Comparison of ENCODE assay signal across 8 mouse cellular contexts in genomic region chr11:72002138-72002853, GRCm38 (mm10). TPM values are rescaled to one million over a fixed set of nuclear protein-coding genes. Genes with fewer than 3 reads are reported as not detected.
A peak's percentile ranks its signal among the peaks of the same experiment; 100 is the strongest.
DNase-seq lines count a peak whose midpoint lies in the region; ATAC-seq and TF ChIP-seq lines count a peak whose summit lies in the region.
"Had no signal": no experiment of that assay in that cellular context is flagged by ENCODE, and none has a peak within 500 bp of the region (broad histone marks: within the 10 kb centered on the region; RNA-seq: fewer than 3 reads in every experiment).

No protein-coding gene starts in this region.

- peak; percentile 14 for TF ChIP-seq RAD21 in MEL (IDR thresholded peaks at IDR 0.05; ENCODE audit: low read depth, low read length)

- no peak overlapping the region for H3K9ac ChIP-seq in MEL (ENCODE audit: control insufficient read depth, low read depth, low read length, poor library complexity, severe bottlenecking)
- no peak overlapping the region for H3K9ac ChIP-seq in lung, embryonic 14.5 days

- WGBS in lung, embryonic 14.5 days: 43% methylated on average over 13 of the region's 13 CpGs
- WGBS in forebrain, embryonic 10.5 days: 51% methylated on average over 13 of the region's 13 CpGs

- no peak for TF ChIP-seq POLR2A in MEL (IDR thresholded peaks at IDR 0.05; ENCODE audit: control insufficient read depth in 1 of 2, insufficient read depth in 1 of 2, low read depth in 1 of 2, low read length in 2 of 2, poor library complexity in 1 of 2)
- no peak for TF ChIP-seq POLR2A in brain, embryonic 14.5 days (IDR thresholded peaks at IDR 0.05; ENCODE audit: borderline replicate concordance, extremely low read depth, insufficient read depth, insufficient read length, poor library complexity, severe bottlenecking)

- no peak for TF ChIP-seq EP300 in MEL (IDR thresholded peaks at IDR 0.05; ENCODE audit: low read depth in 1 of 2, low read length in 2 of 2)

- no peak for ATAC-seq in lung, embryonic 14.5 days (ENCODE audit: insufficient read depth)

- no peaks in the 10 kb centered on the region for H3K79me2 ChIP-seq in MEL (ENCODE audit: control insufficient read depth, insufficient read depth, low read length, poor library complexity)

- H3K4me2 ChIP-seq in lung, embryonic 14.5 days: no peak overlapping the region

- H3K27ac ChIP-seq in MEL (ENCODE audit: control insufficient read depth, low read depth, low read length): no peak overlapping the region
- no peak overlapping the region for H3K27ac ChIP-seq in lung, embryonic 14.5 days (ENCODE audit: low read depth)
- no peak overlapping the region for H3K27ac ChIP-seq in forebrain, embryonic 10.5 days

- TF ChIP-seq CTCF in MEL (IDR thresholded peaks at IDR 0.05 in 2 of 3, conservative IDR thresholded peaks at IDR 0.05 in 1 of 3; ENCODE audit: control insufficient read depth in 1 of 3, insufficient read depth in 1 of 3, low read depth in 2 of 3, low read length in 3 of 3, poor library complexity in 1 of 3, severe bottlenecking in 1 of 3): peak; percentile 75 to 81 (median 75)
- TF ChIP-seq CTCF in brain, embryonic 14.5 days (IDR thresholded peaks at IDR 0.05; ENCODE audit: borderline replicate concordance, extremely low read depth, insufficient read depth, insufficient read length): peak; percentile 67
- TF ChIP-seq CTCF in lung, embryonic 14.5 days (IDR thresholded peaks at IDR 0.05; ENCODE audit: low read depth): peak; percentile 59

- H3K36me3 ChIP-seq in MEL (ENCODE audit: control insufficient read depth in 1 of 2, insufficient read depth in 2 of 2, low read length in 2 of 2): no peaks in the 10 kb centered on the region
- H3K36me3 ChIP-seq in lung, embryonic 14.5 days (ENCODE audit: insufficient read depth): no peaks in the 10 kb centered on the region
- H3K36me3 ChIP-seq in forebrain, embryonic 10.5 days (replicated peaks): no peaks in the 10 kb centered on the region

- DNase-seq in kidney, postnatal 10 days: peak; percentile 34
- no peak for DNase-seq in kidney, adult 11 months
- DNase-seq in MEL (ENCODE audit: low read depth, low spot score): peak; percentile 39
- DNase-seq in brain, embryonic 14.5 days (ENCODE audit: low read depth): no peak
- DNase-seq in lung, embryonic 14.5 days: peak; percentile 40
- DNase-seq in frontal cortex, postnatal 14 days (ENCODE audit: low spot score in 2 of 2): no peak
- DNase-seq in forebrain, embryonic 10.5 days (ENCODE audit: extremely low spot score, low spot score): no peak

- no peaks in the 10 kb centered on the region for H3K4me1 ChIP-seq in MEL (ENCODE audit: control insufficient read depth in 1 of 2, insufficient read depth in 2 of 2, low read length in 2 of 2)
- H3K4me1 ChIP-seq in lung, embryonic 14.5 days (ENCODE audit: insufficient read depth): no peaks in the 10 kb centered on the region
- H3K4me1 ChIP-seq in forebrain, embryonic 10.5 days: no peaks in the 10 kb centered on the region; the same call in 1 of the 2 replicates

- no peaks in the 10 kb centered on the region for H3K9me3 ChIP-seq in MEL (replicated peaks; ENCODE audit: insufficient read depth, low read length)
- H3K9me3 ChIP-seq in lung, embryonic 14.5 days (ENCODE audit: low read depth, low read length): no peaks in the 10 kb centered on the region
- no peaks in the 10 kb centered on the region for H3K9me3 ChIP-seq in forebrain, embryonic 10.5 days

- no peaks in the 10 kb centered on the region; a peak in 2 of 4 replicates for H3K27me3 ChIP-seq in MEL (ENCODE audit: control insufficient read depth in 1 of 2, insufficient read depth in 2 of 2, low read length in 2 of 2)
- no peaks in the 10 kb centered on the region for H3K27me3 ChIP-seq in lung, embryonic 14.5 days (ENCODE audit: insufficient read depth, low read length)
- peaks cover 5% of the 10 kb centered on the region; the same call in 1 of the 2 replicates for H3K27me3 ChIP-seq in forebrain, embryonic 10.5 days (ENCODE audit: poor library complexity, severe bottlenecking)

- H3K4me3 ChIP-seq in MEL (ENCODE audit: control insufficient read depth in 1 of 2, insufficient read depth in 1 of 2, low read depth in 2 of 2, low read length in 2 of 2): no peak overlapping the region
- H3K4me3 ChIP-seq in lung, embryonic 14.5 days (ENCODE audit: low read depth, low read length): no peak overlapping the region
- no peak overlapping the region for H3K4me3 ChIP-seq in forebrain, embryonic 10.5 days

TF ChIP-seq in MEL, 35 proteins besides CTCF, POLR2A, EP300 and RAD21:
- TF ChIP-seq ELF1 (IDR thresholded peaks at IDR 0.05; ENCODE audit: low read depth, low read length): no peak
- TF ChIP-seq ETS1 (IDR thresholded peaks at IDR 0.05; ENCODE audit: low read depth, low read length): no peak
- no peak for TF ChIP-seq ZKSCAN1 (IDR thresholded peaks at IDR 0.05; ENCODE audit: low read depth, low read length)
- no peak for TF ChIP-seq SIN3A (IDR thresholded peaks at IDR 0.05; ENCODE audit: low read length)
- peak; percentile 57 for TF ChIP-seq SMC3 (IDR thresholded peaks at IDR 0.05; ENCODE audit: low read depth, low read length)
- TF ChIP-seq BHLHE40 (IDR thresholded peaks at IDR 0.05; ENCODE audit: borderline replicate concordance, low read depth, low read length): no peak
- TF ChIP-seq USF2 (IDR thresholded peaks at IDR 0.05; ENCODE audit: borderline replicate concordance in 1 of 2, insufficient read depth in 1 of 2, low read depth in 1 of 2, low read length in 2 of 2): no peak
TF ChIP-seq in MEL: peak in this region for 1.

RNA-seq across cellular contexts. Expression of gene Aipl1, which starts 35.0 kb away (rescaled TPM):
- total RNA-seq in MEL (2012; rRNA removed): 0.39 and 0.42 TPM in 2 replicates
- polyA plus RNA-seq in MEL (2012; ENCODE audit: insufficient read depth in 1 of 2, insufficient read length in 2 of 2, low read depth in 1 of 2, low replicate concordance in 2 of 2, missing spikeins in 1 of 2): under 1 TPM in 1 of 2 experiments, not detected in 1; 0.58 TPM
- polyA plus RNA-seq in brain, embryonic 14.5 days (2012; rRNA removed): 0.30 and 0.38 TPM in 2 replicates
- 0.20 and 0.38 TPM in 2 replicates for polyA plus RNA-seq in lung, embryonic 14.5 days (2014; fragmentation: Nextera tagmentation; extraction: Ambion mirVana)
- 0.64 and 0.66 TPM in 2 replicates for polyA plus RNA-seq in forebrain, embryonic 10.5 days (2016; fragmentation: Nextera tagmentation; extraction: Ambion mirVana)
- polyA plus RNA-seq: large intestine, adult 2 months had no signal

RNA-seq across cellular contexts. Expression of gene Pimreg, which starts 39.5 kb away (rescaled TPM):
- total RNA-seq in MEL (2012; rRNA removed): 24.3 and 25.8 TPM in 2 replicates
- polyA plus RNA-seq in MEL (2012; ENCODE audit: insufficient read depth in 1 of 2, insufficient read length in 2 of 2, low read depth in 1 of 2, low replicate concordance in 2 of 2, missing spikeins in 1 of 2): 10 to 100 TPM in 1 of 2 experiments, not detected in 1; 45.3 TPM
- polyA plus RNA-seq in brain, embryonic 14.5 days (2012; rRNA removed): 29.9 and 53.4 TPM in 2 replicates
- polyA plus RNA-seq in lung, embryonic 14.5 days (2014; fragmentation: Nextera tagmentation; extraction: Ambion mirVana): 158 and 165 TPM in 2 replicates
- 265 and 279 TPM in 2 replicates for polyA plus RNA-seq in forebrain, embryonic 10.5 days (2016; fragmentation: Nextera tagmentation; extraction: Ambion mirVana)

Comparison
In these comparisons a context has a peak if more than half of its experiments do, and no peak if none do; other contexts are left out.
1. DNase-seq: peak in kidney, postnatal 10 days (single experiment), MEL (single experiment) and lung, embryonic 14.5 days (single experiment); none in kidney, adult 11 months (single experiment), brain, embryonic 14.5 days (single experiment), frontal cortex, postnatal 14 days (0 of 2) and forebrain, embryonic 10.5 days (single experiment).
2. Peak in every context shown above with its lines, with median percentiles within 50 percentile points of each other: CTCF ChIP-seq.